Mouse (Mus musculus) ES-Bruce4 (cell line): ENCODE results near the gene Pilrb2.

Source experiments
- CTCF ChIP-seq: IDR thresholded peaks from one replicate; pipeline ENCODE4 v1.8.1; 2011; ENCODE audit warnings: low read depth, low read length
- POLR2A ChIP-seq: IDR thresholded peaks from one replicate; pipeline ENCODE4 v1.8.1; 2011; ENCODE audit warnings: low read length; ENCODE audit not compliant: insufficient read depth

GRCm38 (mm10) chr5:137823455-137824045 is 48.1 kb downstream of the Pilrb2 start:
- TF ChIP-seq POLR2A = no peak
- TF ChIP-seq CTCF = no peak
